Mouse (Mus musculus) kidney, embryonic 14.5 days (tissue): ENCODE results near the gene Parn. TPM values are rescaled to one million over a fixed set of nuclear protein-coding genes. Genes with fewer than 3 reads are reported as not detected.

Source experiments
- ATAC-seq: fragments of 200-750 bp; cut with Nextera tagmentation; 2 replicates; pipeline ENCODE4 v1.8.0; 2017; ENCODE audit warnings: moderate number of reproducible peaks, mild to moderate bottlenecking, moderate TSS enrichment, moderate library complexity; ENCODE audit not compliant: low FRiP score, low TSS enrichment
- H3K27ac ChIP-seq: fragments of 300-500 bp; sonication (generic); 2 replicates; pipeline ENCODE4 v1.5.1; 2014; ENCODE audit warnings: low read depth, mild to moderate bottlenecking, low read length, moderate library complexity, mixed read lengths
- H3K27me3 ChIP-seq: fragments of 300-500 bp; sonication (generic); 2 replicates; pipeline ENCODE4 v1.6.1; 2014; ENCODE audit warnings: mild to moderate bottlenecking, low read length; ENCODE audit not compliant: control insufficient read depth, insufficient read depth
- H3K36me3 ChIP-seq: fragments of 300-500 bp; sonication (generic); 2 replicates; pipeline ENCODE4 v1.6.1; 2014; ENCODE audit warnings: low read length, mixed read lengths; ENCODE audit not compliant: control insufficient read depth, insufficient read depth
- H3K4me1 ChIP-seq: fragments of 300-500 bp; sonication (generic); 2 replicates; pipeline ENCODE4 v1.6.1; 2014; ENCODE audit warnings: low read length, mixed read lengths; ENCODE audit not compliant: control insufficient read depth, insufficient read depth
- H3K4me2 ChIP-seq: fragments of 300-500 bp; sonication (generic); replicated peaks from 2 replicates; pipeline ENCODE4 v1.6.1; 2014; ENCODE audit warnings: low read depth, mild to moderate bottlenecking, low read length
- H3K4me3 ChIP-seq: fragments of 300-500 bp; sonication (generic); 2 replicates; pipeline ENCODE4 v1.5.1; 2014; ENCODE audit warnings: mild to moderate bottlenecking, low read length
- H3K9ac ChIP-seq: fragments of 300-500 bp; sonication (generic); 2 replicates; pipeline ENCODE4 v1.6.1; 2014; ENCODE audit warnings: low read depth, mild to moderate bottlenecking, low read length, moderate library complexity
- H3K9me3 ChIP-seq: fragments of 300-500 bp; sonication (generic); 2 replicates; pipeline ENCODE4 v1.6.1; 2016; ENCODE audit warnings: low read length; ENCODE audit not compliant: control insufficient read depth
- WGBS: fragments of 180-500 bp; shearing (Covaris S2); extraction: QIAGEN DNeasy Blood & Tissue Kit; methylation state at CpG from one replicate; pipeline ENCODE4 v1.1.7; 2014; 5-methylcytosine and 5-hydroxymethylcytosine counted together
- polyA plus RNA-seq: library from polyadenylated mRNA; unstranded; fragments of >200 nt; fragmentation: Nextera tagmentation; extraction: Ambion mirVana; gene quantifications from 2 replicates; pipeline ENCODE4 v1.2.1, GENCODE M21; 2014

The Parn gene
- polyA plus RNA-seq, 1 experiment from 2014 or later, result 42.1 TPM

- Histone ChIP-seq H3K4me1 (0 out of 2 replicates have a peak, but pooled peaks cover 7% of the 10 kb centered on the region), H3K4me2 (no peak overlapping the region), H3K9me3 (no peaks in the 10 kb centered on the region), H3K27ac (no peak overlapping the region), H3K27me3 (no peaks in the 10 kb centered on the region), H3K9ac (no peak overlapping the region), H3K4me3 (no peak overlapping the region), H3K36me3 (0 out of 2 replicates have a peak, but pooled peaks cover 2% of the 10 kb centered on the region)
- WGBS, result 42% methylated on average over 12 of the region's 12 CpGs
- ATAC-seq, result no peak
These were observed 132.1 kb downstream of the Parn start for GRCm38 (mm10) chr16:13535856-13536255.

DNA sequence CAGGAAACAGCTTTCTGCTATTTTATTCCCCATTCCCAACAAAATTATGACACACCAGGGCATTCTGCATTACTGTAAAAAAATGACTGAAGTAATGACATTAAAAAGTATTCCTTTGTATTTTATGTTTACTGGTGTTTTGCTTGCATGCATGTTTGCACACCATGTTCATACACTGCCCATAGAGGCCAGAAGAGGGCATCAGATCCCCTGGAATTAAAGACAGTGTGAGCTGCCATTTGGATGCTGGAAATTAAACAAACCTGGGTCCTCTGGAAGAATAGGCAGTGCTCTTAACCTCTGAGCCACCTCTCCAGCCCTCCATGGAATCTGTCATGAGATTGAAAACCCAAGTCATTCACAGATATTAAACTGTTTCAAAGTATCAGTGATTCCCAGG, 135.1 kb downstream of the Parn start:
- no peaks in the 10 kb centered on the region for H3K27me3 ChIP-seq
- ATAC-seq, result no peak
- no peaks in the 10 kb centered on the region for H3K4me1 ChIP-seq
- 0 out of 2 replicates have a peak, but pooled peaks cover 2% of the 10 kb centered on the region for H3K36me3 ChIP-seq
- H3K27ac ChIP-seq, result no peak overlapping the region
- H3K9me3 ChIP-seq, result no peaks in the 10 kb centered on the region
- H3K4me3 ChIP-seq, result no peak overlapping the region
- H3K4me2 ChIP-seq, result no peak overlapping the region
- no peak overlapping the region for H3K9ac ChIP-seq

- 80% methylated on average over 5 of the region's 5 CpGs for WGBS
- Histone ChIP-seq H3K4me2 (no peak overlapping the region), H3K4me3 (no peak overlapping the region), H3K9ac (no peak overlapping the region), H3K4me1 (no peaks in the 10 kb centered on the region), H3K9me3 (no peaks in the 10 kb centered on the region), H3K27me3 (no peaks in the 10 kb centered on the region), H3K36me3 (no peaks in the 10 kb centered on the region), H3K27ac (no peak overlapping the region)
- no peak for ATAC-seq
These were observed 136.7 kb downstream of the Parn start for GRCm38 (mm10) chr16:13531279-13531678.

- no peak for ATAC-seq
- Histone ChIP-seq H3K4me2 (no peak overlapping the region), H3K36me3 (no peaks in the 10 kb centered on the region), H3K4me1 (no peaks in the 10 kb centered on the region), H3K9me3 (no peaks in the 10 kb centered on the region), H3K4me3 (no peak overlapping the region), H3K9ac (no peak overlapping the region), H3K27ac (no peak overlapping the region), H3K27me3 (no peaks in the 10 kb centered on the region)
- 65% methylated on average over 6 of the region's 6 CpGs for WGBS
These were observed 146.6 kb downstream of the Parn start for GRCm38 (mm10) chr16:13521359-13521758.

DNA sequence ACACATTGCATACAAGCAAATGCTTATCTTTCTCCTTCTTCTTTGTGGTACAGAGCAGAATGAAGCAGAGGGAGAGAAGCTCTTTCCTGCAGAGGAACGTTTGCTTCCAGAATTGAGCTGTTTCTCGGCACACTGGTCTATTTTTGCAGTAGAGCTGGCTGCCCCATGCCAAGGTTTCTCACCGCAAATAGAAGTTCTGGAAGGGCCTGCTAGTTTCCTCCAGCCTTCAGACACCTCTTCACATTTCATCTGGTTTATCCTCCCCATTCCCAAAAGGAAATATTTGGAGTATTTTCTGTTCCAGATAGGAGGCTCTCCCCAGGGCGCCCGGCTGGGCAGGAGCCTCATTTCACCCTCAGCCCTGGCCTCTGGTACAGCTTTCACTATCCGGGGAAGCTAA, 147.7 kb downstream of the Parn start:
- H3K4me1 ChIP-seq, result no peaks in the 10 kb centered on the region
- no peak overlapping the region for H3K27ac ChIP-seq
- no peak overlapping the region for H3K4me3 ChIP-seq
- no peak overlapping the region for H3K4me2 ChIP-seq
- 92% methylated on average over 6 of the region's 6 CpGs for WGBS
- no peaks in the 10 kb centered on the region for H3K9me3 ChIP-seq
- H3K9ac ChIP-seq, result no peak overlapping the region
- H3K36me3 ChIP-seq, result no peaks in the 10 kb centered on the region
- H3K27me3 ChIP-seq, result no peaks in the 10 kb centered on the region
- no peak for ATAC-seq

GRCm38 (mm10) chr16:13516214-13516613, 151.8 kb downstream of the Parn start:
- no peak overlapping the region for H3K4me3 ChIP-seq
- 68% methylated on average over 3 of the region's 3 CpGs for WGBS
- H3K27ac ChIP-seq, result no peak overlapping the region
- no peaks in the 10 kb centered on the region for H3K27me3 ChIP-seq
- no peaks in the 10 kb centered on the region for H3K4me1 ChIP-seq
- no peaks in the 10 kb centered on the region for H3K36me3 ChIP-seq
- no peak for ATAC-seq
- no peak overlapping the region for H3K9ac ChIP-seq
- H3K9me3 ChIP-seq, result no peaks in the 10 kb centered on the region
- no peak overlapping the region for H3K4me2 ChIP-seq

- Histone ChIP-seq H3K4me1 (no peaks in the 10 kb centered on the region), H3K36me3 (no peaks in the 10 kb centered on the region), H3K4me2 (no peak overlapping the region), H3K9ac (no peak overlapping the region), H3K27me3 (no peaks in the 10 kb centered on the region), H3K9me3 (no peaks in the 10 kb centered on the region), H3K4me3 (no peak overlapping the region), H3K27ac (no peak overlapping the region)
- ATAC-seq, result no peak
- 87% methylated on average over 7 of the region's 7 CpGs for WGBS
These were observed 152.4 kb downstream of the Parn start for GRCm38 (mm10) chr16:13515524-13515923.

- Histone ChIP-seq H3K4me2 (no peak overlapping the region), H3K36me3 (no peaks in the 10 kb centered on the region), H3K4me3 (no peak overlapping the region), H3K27me3 (no peaks in the 10 kb centered on the region), H3K9me3 (no peaks in the 10 kb centered on the region), H3K27ac (no peak overlapping the region), H3K9ac (no peak overlapping the region), H3K4me1 (no peaks in the 10 kb centered on the region)
- no peak for ATAC-seq
- WGBS, result 69% methylated on average over 5 of the region's 5 CpGs
These were observed 162.9 kb downstream of the Parn start for GRCm38 (mm10) chr16:13505055-13505454.

GRCm38 (mm10) chr16:13504476-13504875, 163.5 kb downstream of the Parn start:
- Histone ChIP-seq H3K27ac (no peak overlapping the region), H3K9me3 (no peaks in the 10 kb centered on the region), H3K4me1 (no peaks in the 10 kb centered on the region), H3K27me3 (no peaks in the 10 kb centered on the region), H3K36me3 (no peaks in the 10 kb centered on the region), H3K9ac (no peak overlapping the region), H3K4me3 (no peak overlapping the region), H3K4me2 (no peak overlapping the region)
- no peak for ATAC-seq
- WGBS, result 90% methylated on average over 3 of the region's 3 CpGs

GRCm38 (mm10) chr16:13498923-13499322, 169.0 kb downstream of the Parn start:
- 67% methylated on average over 3 of the region's 3 CpGs for WGBS
- Histone ChIP-seq H3K4me3 (no peak overlapping the region), H3K27me3 (no peaks in the 10 kb centered on the region), H3K9ac (no peak overlapping the region), H3K27ac (no peak overlapping the region), H3K36me3 (no peaks in the 10 kb centered on the region), H3K9me3 (no peaks in the 10 kb centered on the region), H3K4me2 (no peak overlapping the region), H3K4me1 (no peaks in the 10 kb centered on the region)
- no peak for ATAC-seq
